Mouse (Mus musculus) limb, embryonic 15.5 days (tissue): Measurements from ENCODE around the gene Pgd. TPM values are rescaled to one million over a fixed set of nuclear protein-coding genes. Genes with fewer than 3 reads are reported as not detected.
"Not testable (repeated sequence)": the region's sequence is repeated elsewhere in the genome, so short reads cannot be mapped to it uniquely, and the experiment has no call there.

Source experiments
- ATAC-seq: fragments of 200-750 bp; cut with Nextera tagmentation; 2 replicates; pipeline ENCODE4 v1.8.0; 2017; ENCODE audit warnings: low read depth, moderate TSS enrichment; ENCODE audit not compliant: insufficient number of reproducible peaks, low FRiP score, low TSS enrichment
- H3K27ac ChIP-seq: fragments of 300-500 bp; sonication (generic); 2 replicates; pipeline ENCODE4 v1.5.1; 2015; ENCODE audit warnings: moderate library complexity, mild to moderate bottlenecking, inconsistent platforms
- H3K27me3 ChIP-seq: fragments of 300-500 bp; sonication (generic); 2 replicates; pipeline ENCODE4 v1.6.1; 2015; ENCODE audit warnings: inconsistent platforms
- H3K36me3 ChIP-seq: fragments of 300-500 bp; sonication (generic); 2 replicates; pipeline ENCODE4 v1.6.1; 2015; ENCODE audit warnings: inconsistent platforms
- H3K4me1 ChIP-seq: fragments of 300-500 bp; sonication (generic); 2 replicates; pipeline ENCODE4 v1.6.1; 2015; ENCODE audit warnings: inconsistent platforms
- H3K4me2 ChIP-seq: fragments of 300-500 bp; sonication (generic); 2 replicates; pipeline ENCODE4 v1.6.1; 2015; ENCODE audit warnings: mild to moderate bottlenecking, inconsistent platforms
- H3K4me3 ChIP-seq: fragments of 300-500 bp; sonication (generic); 2 replicates; pipeline ENCODE4 v1.5.1; 2015; ENCODE audit warnings: mild to moderate bottlenecking, inconsistent platforms
- H3K9ac ChIP-seq: fragments of 300-500 bp; sonication (generic); 2 replicates; pipeline ENCODE4 v1.6.1; 2015; ENCODE audit warnings: inconsistent platforms
- H3K9me3 ChIP-seq: fragments of 300-500 bp; sonication (generic); 2 replicates; pipeline ENCODE4 v1.6.1; 2016; ENCODE audit warnings: inconsistent platforms
- WGBS: fragments of 180-500 bp; shearing (Covaris S2); methylation state at CpG from one replicate; pipeline ENCODE4 v1.1.7; 2015; 5-methylcytosine and 5-hydroxymethylcytosine counted together
- polyA plus RNA-seq: library from polyadenylated mRNA; unstranded; fragments of >200 nt; fragmentation: Nextera tagmentation; extraction: Ambion mirVana; gene quantifications from 2 replicates; pipeline ENCODE4 v1.2.1, GENCODE M21; 2015

The Pgd gene
- polyA plus RNA-seq, 1 experiment from 2014 or later, result 108 TPM

- ATAC-seq, result no peak
- H3K9me3 ChIP-seq, result no peaks in the 10 kb centered on the region
- no peak overlapping the region for H3K9ac ChIP-seq
- 67% methylated on average over 23 of the region's 23 CpGs for WGBS
- H3K27ac ChIP-seq, result no peak overlapping the region
- no peak overlapping the region for H3K4me2 ChIP-seq
- H3K4me1 ChIP-seq, result peaks cover 6% of the 10 kb centered on the region; the same call in 1 of the 2 replicates
- H3K27me3 ChIP-seq, result no peaks in the 10 kb centered on the region
- no peak overlapping the region for H3K4me3 ChIP-seq
- H3K36me3 ChIP-seq, result peaks cover 20% of the 10 kb centered on the region; the same call in 1 of the 2 replicates
Observed at GRCm38 (mm10) chr4:149131021-149131752, 35.4 kb downstream of the Pgd start.

GRCm38 (mm10) chr4:149128467-149128866 is 38.1 kb downstream of the Pgd start:
- Histone ChIP-seq H3K36me3 (peaks cover 20% of the 10 kb centered on the region; the same call in 1 of the 2 replicates), H3K27me3 (no peaks in the 10 kb centered on the region), H3K27ac (no peak overlapping the region), H3K4me2 (no peak overlapping the region), H3K9ac (no peak overlapping the region), H3K4me1 (peaks cover 6% of the 10 kb centered on the region; the same call in 1 of the 2 replicates), H3K9me3 (no peaks in the 10 kb centered on the region), H3K4me3 (no peak overlapping the region)
- 81% methylated on average over 18 of the region's 18 CpGs for WGBS
- ATAC-seq, result no peak

- WGBS, result 76% methylated on average over 11 of the region's 11 CpGs
Observed at GRCm38 (mm10) chr4:149126663-149127062, 39.9 kb downstream of the Pgd start, which contains the start of gene Cort. Gene Cort, minus strand, starts transcription at chr4:149126763.

GRCm38 (mm10) chr4:149126115-149126509 is 40.5 kb downstream of the Pgd start:
- Histone ChIP-seq H3K36me3 (peaks cover 17% of the 10 kb centered on the region; the same call in 1 of the 2 replicates), H3K27ac (no peak overlapping the region), H3K4me3 (no peak overlapping the region), H3K9me3 (no peaks in the 10 kb centered on the region), H3K4me1 (0 out of 2 replicates have a peak, but pooled peaks cover 3% of the 10 kb centered on the region), H3K4me2 (no peak overlapping the region), H3K9ac (no peak overlapping the region), H3K27me3 (no peaks in the 10 kb centered on the region)
- WGBS, result 50% methylated on average over 6 of the region's 6 CpGs
- no peak for ATAC-seq

More at GRCm38 (mm10) chr4:149126663-149127062, 39.9 kb downstream of the Pgd start, which contains the start of gene Cort:
- no peaks in the 10 kb centered on the region for H3K9me3 ChIP-seq
- no peak within 1 kb of the TSS for H3K27ac ChIP-seq
- H3K4me1 ChIP-seq, result peaks cover 4% of the 10 kb centered on the region; the same call in 1 of the 2 replicates
- H3K27me3 ChIP-seq, result no peaks in the 10 kb centered on the region
- H3K4me3 ChIP-seq, result no peak within 1 kb of the TSS
- no peak for ATAC-seq
- H3K9ac ChIP-seq, result no peak within 1 kb of the TSS
- H3K4me2 ChIP-seq, result no peak within 1 kb of the TSS
- H3K36me3 ChIP-seq, result peaks cover 19% of the 10 kb centered on the region; the same call in 1 of the 2 replicates

GRCm38 (mm10) chr4:149125341-149126114 is 41.0 kb downstream of the Pgd start:
- H3K9me3 ChIP-seq, result no peaks in the 10 kb centered on the region
- WGBS, result 63% methylated on average over 11 of the region's 11 CpGs

DNA sequence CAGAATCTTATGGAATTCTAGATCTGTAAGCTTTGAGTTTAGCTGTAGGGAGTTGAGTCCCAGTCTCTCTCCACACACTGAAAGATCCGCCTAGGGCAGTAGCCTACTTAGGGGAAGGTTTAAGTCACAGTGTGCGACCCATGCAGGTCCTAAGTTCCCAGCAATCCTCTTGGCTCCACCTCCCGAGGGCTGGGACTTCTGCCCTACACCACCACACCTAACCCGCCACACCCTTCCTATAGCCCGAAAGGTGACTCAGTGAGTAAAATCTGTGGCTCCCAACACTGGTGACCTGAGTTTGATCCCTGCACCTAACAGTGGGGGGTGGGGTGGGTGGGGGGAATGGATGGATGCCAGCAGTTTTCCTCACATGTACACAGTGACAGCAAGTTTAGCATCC is 43.1 kb downstream of the Pgd start:
- no peak for ATAC-seq
- Histone ChIP-seq H3K9ac (no peak overlapping the region), H3K9me3 (no peaks in the 10 kb centered on the region), H3K27ac (no peak overlapping the region), H3K27me3 (no peaks in the 10 kb centered on the region), H3K4me3 (no peak overlapping the region), H3K36me3 (peaks cover 24% of the 10 kb centered on the region), H3K4me1 (0 out of 2 replicates have a peak, but pooled peaks cover 3% of the 10 kb centered on the region), H3K4me2 (no peak overlapping the region)
- WGBS, result 55% methylated on average over 5 of the region's 5 CpGs

More at GRCm38 (mm10) chr4:149125341-149126114, 41.0 kb downstream of the Pgd start:
- Histone ChIP-seq H3K4me3 (no peak overlapping the region), H3K36me3 (peaks cover 16% of the 10 kb centered on the region; the same call in 1 of the 2 replicates), H3K27me3 (no peaks in the 10 kb centered on the region), H3K9ac (no peak overlapping the region), H3K4me2 (no peak overlapping the region), H3K27ac (no peak overlapping the region), H3K4me1 (0 out of 2 replicates have a peak, but pooled peaks cover 3% of the 10 kb centered on the region)
- no peak for ATAC-seq

- not testable (repeated sequence) for H3K27me3 ChIP-seq, ATAC-seq
- 69% methylated on average over 12 of the region's 12 CpGs for WGBS
Observed at GRCm38 (mm10) chr4:149119978-149120562, 46.5 kb downstream of the Pgd start.

GRCm38 (mm10) chr4:149103875-149104561 is 62.6 kb downstream of the Pgd start, which contains the start of gene Dffa:
Gene Dffa, plus strand, starts transcription at chr4:149104146.
- ATAC-seq, result peak; percentile 79

More at GRCm38 (mm10) chr4:149119978-149120562, 46.5 kb downstream of the Pgd start:
- peaks cover 23% of the 10 kb centered on the region for H3K36me3 ChIP-seq
- H3K9me3 ChIP-seq, H3K4me2 ChIP-seq, H3K4me1 ChIP-seq, H3K4me3 ChIP-seq, H3K9ac ChIP-seq, H3K27ac ChIP-seq: not testable (repeated sequence)

GRCm38 (mm10) chr4:149101456-149101855 is 65.1 kb downstream of the Pgd start:
- H3K27ac ChIP-seq, result no peak overlapping the region
- no peak overlapping the region for H3K9ac ChIP-seq
- no peaks in the 10 kb centered on the region for H3K27me3 ChIP-seq
- peaks cover 5% of the 10 kb centered on the region; the same call in 1 of the 2 replicates for H3K36me3 ChIP-seq
- WGBS, result 88% methylated on average over 3 of the region's 3 CpGs
- no peaks in the 10 kb centered on the region for H3K9me3 ChIP-seq
- no peak overlapping the region for H3K4me2 ChIP-seq
- ATAC-seq, result no peak
- H3K4me3 ChIP-seq, result no peak overlapping the region
- H3K4me1 ChIP-seq, result peaks cover 23% of the 10 kb centered on the region

More at GRCm38 (mm10) chr4:149103875-149104561, 62.6 kb downstream of the Pgd start, which contains the start of gene Dffa:
- WGBS, result 1% methylated on average over 35 of the region's 35 CpGs
- Histone ChIP-seq H3K36me3 (peaks cover 28% of the 10 kb centered on the region), H3K27ac (no peak within 1 kb of the TSS), H3K9me3 (no peaks in the 10 kb centered on the region), H3K9ac (peak within 1 kb of the TSS; percentile 94), H3K4me1 (peaks cover 10% of the 10 kb centered on the region), H3K4me2 (peak within 1 kb of the TSS; percentile 87), H3K27me3 (no peaks in the 10 kb centered on the region), H3K4me3 (peak within 1 kb of the TSS; percentile 89)

GRCm38 (mm10) chr4:149100449-149100848 is 66.1 kb downstream of the Pgd start:
- H3K27me3 ChIP-seq, H3K27ac ChIP-seq, H3K9ac ChIP-seq, H3K36me3 ChIP-seq, H3K4me2 ChIP-seq, H3K4me3 ChIP-seq, ATAC-seq, H3K9me3 ChIP-seq: not testable (repeated sequence)
- H3K4me1 ChIP-seq, result peaks cover 23% of the 10 kb centered on the region
- 85% methylated on average over 12 of the region's 12 CpGs for WGBS
